ENCODE assay signal across 17 mouse cellular contexts in genomic region chr12:110200471-110200870, GRCm38 (mm10).
A peak's percentile ranks its signal among the peaks of the same experiment; 100 is the strongest.
DNase-seq lines count a peak whose midpoint lies in the region; ATAC-seq lines count a peak whose summit lies in the region.
"Had no signal": no experiment of that assay in that cellular context is flagged by ENCODE, and none has a peak within 500 bp of the region (broad histone marks: within the 10 kb centered on the region; RNA-seq: fewer than 3 reads in every experiment).

No protein-coding gene starts in this region.

- no peak overlapping the region for H3K4me2 ChIP-seq in kidney, embryonic 15.5 days
- H3K4me2 ChIP-seq: embryonic facial prominence, embryonic 12.5 days; forebrain, embryonic 12.5 days; heart, embryonic 12.5 days; hindbrain, embryonic 15.5 days had no signal

- H3K27me3 ChIP-seq in kidney, embryonic 15.5 days, result peaks cover 6% of the 10 kb centered on the region; the same call in 1 of the 2 replicates
- H3K27me3 ChIP-seq: forebrain, embryonic 12.5 days; hindbrain, embryonic 15.5 days had no signal

- 83% methylated on average over 7 of the region's 7 CpGs for WGBS in kidney, embryonic 15.5 days

- H3K27ac ChIP-seq in kidney, embryonic 15.5 days, result no peak overlapping the region
- H3K27ac ChIP-seq: embryonic facial prominence, embryonic 12.5 days; forebrain, embryonic 12.5 days; hindbrain, embryonic 15.5 days had no signal

- peak; percentile 51 for DNase-seq in kidney, adult 18-20 months
- peak; percentile 90 for DNase-seq in kidney, adult 9 months
- DNase-seq in kidney, postnatal 25 days, result peak; percentile 61 to 87
- DNase-seq in adrenal gland, postnatal 10 days, result no peak
- DNase-seq: cerebellum, adult 11 months; cerebellum, adult 8-10 months; cerebellum, postnatal 25 days; gastrocnemius, postnatal 14 days; heart, postnatal 36 days had no signal

- H3K4me3 ChIP-seq in kidney, embryonic 15.5 days (replicated peaks), result no peak overlapping the region
- H3K4me3 ChIP-seq: embryonic facial prominence, embryonic 12.5 days; forebrain, embryonic 12.5 days; heart, embryonic 12.5 days; hindbrain, embryonic 15.5 days had no signal

- H3K36me3 ChIP-seq in kidney, embryonic 15.5 days, result no peaks in the 10 kb centered on the region
- H3K36me3 ChIP-seq: embryonic facial prominence, embryonic 12.5 days; forebrain, embryonic 12.5 days; heart, embryonic 12.5 days; hindbrain, embryonic 15.5 days had no signal

- ATAC-seq in kidney, embryonic 15.5 days (replicated peaks; ENCODE audit: low FRiP score), result no peak
- ATAC-seq in CD4-positive, CD25-positive, alpha-beta regulatory T cell, adult 4 months, result no peak
- ATAC-seq in erythroblast, adult 5-6 weeks (replicated peaks; ENCODE audit: low FRiP score, poor library complexity, severe bottlenecking), result no peak
- ATAC-seq: forebrain, embryonic 16.5 days had no signal

- no peaks in the 10 kb centered on the region for H3K9me3 ChIP-seq in kidney, embryonic 15.5 days (replicated peaks)
- H3K9me3 ChIP-seq: embryonic facial prominence, embryonic 12.5 days; forebrain, embryonic 12.5 days; heart, embryonic 12.5 days; hindbrain, embryonic 15.5 days had no signal

- H3K9ac ChIP-seq in kidney, embryonic 15.5 days, result no peak overlapping the region
- H3K9ac ChIP-seq: embryonic facial prominence, embryonic 12.5 days; forebrain, embryonic 12.5 days; heart, embryonic 12.5 days; hindbrain, embryonic 15.5 days had no signal

- 0 out of 2 replicates have a peak, but pooled peaks cover 5% of the 10 kb centered on the region for H3K4me1 ChIP-seq in kidney, embryonic 15.5 days
- H3K4me1 ChIP-seq: forebrain, embryonic 12.5 days; heart, embryonic 12.5 days; hindbrain, embryonic 15.5 days had no signal
